Mouse (Mus musculus) embryonic stem cell, embryonic (primary cell): ENCODE measurements around the gene Gzmm.

Source experiments
- CTCF ChIA-PET, 4 experiments: fragments of 300-600 bp in 2 of 4; fragments of 350-600 bp in 2 of 4; sonication (Branson Sonifier 250); formaldehyde crosslinking; loops; one replicate each; lab custom pipeline; 2022; ENCODE audit warnings: inconsistent platforms in 2 of 4; lab: Charles Lee
- POLR2A ChIA-PET, 4 experiments: fragments of 300-600 bp in 2 of 4; fragments of 350-600 bp in 2 of 4; sonication (Branson Sonifier 250); formaldehyde crosslinking; loops; one replicate each; lab custom pipeline; 2022; ENCODE audit warnings: antibody characterized with exemption in 4 of 4, inconsistent platforms in 1 of 4; lab: Charles Lee

Gene Gzmm

GRCm38 (mm10) chr10:79688720-79689119 lies at the start of gene Gzmm:
Gene Gzmm, plus strand, starts transcription at chr10:79689020.
- CTCF ChIA-PET = interaction anchor here in 1 of 4 experiments (0.6 kb wide), 1 partner anchor 94 kb away, joined by 3 read pairs; no protein-coding TSS in a partner anchor
- POLR2A ChIA-PET = interaction anchor here in 3 of 4 experiments (0.8 to 19.9 kb wide), 12 partner anchors 9 to 77 kb away, joined by 3 to 367 read pairs (median 18); partner anchors contain the start of genes Bsg (in 2 of the 3), Madcam1 (in 2 of the 3) and Tpgs1 (in 2 of the 3)

- ChIA-PET CTCF (interaction anchor here (0.6 to 10.0 kb wide), 10 partner anchors 10 to 312 kb away, joined by 3 to 135 read pairs (median 6); partner anchors contain the start of genes Madcam1 (in 1 of the 4) and Tpgs1 (in 1 of the 4)), POLR2A (interaction anchor here in 3 of 4 experiments (0.5 to 3.3 kb wide), 10 partner anchors 9 to 522 kb away, joined by 3 to 17 read pairs (median 5); partner anchors contain the start of genes Mier2 (in 1 of the 3) and Shc2 (in 1 of the 3))
Measured at GRCm38 (mm10) chr10:79645711-79646110, 43.1 kb upstream of the Gzmm start, which contains the start of gene Odf3l2. Gene Odf3l2, minus strand, starts transcription at chr10:79645738.

- POLR2A ChIA-PET = interaction anchor here in 3 of 4 experiments (0.5 to 1.4 kb wide), 12 partner anchors 13 to 1219 kb away, joined by 3 to 6 read pairs (median 3); partner anchors contain the start of gene Madcam1 (in 1 of the 3)
- CTCF ChIA-PET = interaction anchor here (0.6 to 10.0 kb wide), 41 partner anchors 8 to 1323 kb away, joined by 3 to 135 read pairs (median 4); partner anchors contain the start of genes Madcam1 (in 2 of the 4), C2cd4c (in 1 of the 4), Mier2 (in 1 of the 4) and Tpgs1 (in 1 of the 4)
Measured at GRCm38 (mm10) chr10:79649070-79649751, 39.6 kb upstream of the Gzmm start.

- POLR2A ChIA-PET = interaction anchor here in 2 of 4 experiments (0.9 to 2.5 kb wide), 7 partner anchors 9 to 56 kb away, joined by 3 to 12 read pairs (median 4); partner anchors contain the start of genes C2cd4c (in 1 of the 2) and Madcam1 (in 1 of the 2)
- CTCF ChIA-PET = interaction anchor here (0.5 to 10.0 kb wide), 11 partner anchors 9 to 127 kb away, joined by 3 to 135 read pairs (median 6); partner anchors contain the start of genes C2cd4c (in 1 of the 4) and Madcam1 (in 1 of the 4)
Measured at GRCm38 (mm10) chr10:79652789-79653188, 36.0 kb upstream of the Gzmm start.

- ChIA-PET CTCF (interaction anchor here in 1 of 4 experiments (0.8 kb wide), 1 partner anchor 86 kb away, joined by 3 read pairs; no protein-coding TSS in a partner anchor), POLR2A (interaction anchor here in 2 of 4 experiments (0.6 to 1.2 kb wide), 3 partner anchors 19 to 721 kb away, joined by 3 read pairs; no protein-coding TSS in a partner anchor)
Measured at GRCm38 (mm10) chr10:79654946-79655395, 33.8 kb upstream of the Gzmm start.

GRCm38 (mm10) chr10:79658829-79659228 lies 30.0 kb upstream of the Gzmm start:
- CTCF ChIA-PET = interaction anchor here (0.6 to 1.2 kb wide), 21 partner anchors 9 to 1247 kb away, joined by 3 to 9 read pairs (median 3); partner anchors contain the start of genes Cdc34 (in 1 of the 4), Polrmt (in 1 of the 4) and Tpgs1 (in 1 of the 4)
- POLR2A ChIA-PET = interaction anchor here in 2 of 4 experiments (0.6 to 1.8 kb wide), 4 partner anchors 11 to 23 kb away, joined by 3 to 9 read pairs (median 3); no protein-coding TSS in a partner anchor

- ChIA-PET CTCF (interaction anchor here in 1 of 4 experiments (0.5 to 8.8 kb wide), 4 partner anchors 10 to 36 kb away, joined by 3 to 57 read pairs (median 3); partner anchors contain the start of gene Cdc34), POLR2A (interaction anchor here in 3 of 4 experiments (0.8 to 18.2 kb wide), 5 partner anchors 11 to 29 kb away, joined by 3 to 367 read pairs (median 9); partner anchors contain the start of genes Cdc34 (in 2 of the 3), Gzmm (in 1 of the 3) and Tpgs1 (in 1 of the 3))
Measured at GRCm38 (mm10) chr10:79660298-79660697, 28.5 kb upstream of the Gzmm start.

- CTCF ChIA-PET = interaction anchor here (0.6 to 8.8 kb wide), 29 partner anchors 8 to 668 kb away, joined by 3 to 57 read pairs (median 4); partner anchors contain the start of genes Bsg (in 1 of the 4), C2cd4c (in 1 of the 4), Cdc34 (in 1 of the 4) and Pcsk4 (in 1 of the 4)
- POLR2A ChIA-PET = interaction anchor here (0.6 to 18.2 kb wide), 27 partner anchors 9 to 246 kb away, joined by 3 to 367 read pairs (median 4); partner anchors contain the start of genes Cdc34 (in 3 of the 4), C2cd4c (in 2 of the 4), Gzmm (in 2 of the 4) and Bsg (in 1 of the 4)
Measured at GRCm38 (mm10) chr10:79661861-79662260, 27.0 kb upstream of the Gzmm start.

GRCm38 (mm10) chr10:79664131-79664665 lies 24.6 kb upstream of the Gzmm start, which contains the start of gene Madcam1:
Gene Madcam1, plus strand, starts transcription at chr10:79664559.
- ChIA-PET CTCF (interaction anchor here (0.6 to 8.8 kb wide), 48 partner anchors 8 to 883 kb away, joined by 3 to 57 read pairs (median 4); partner anchors contain the start of genes C2cd4c (in 2 of the 4), Bsg (in 1 of the 4), Cdc34 (in 1 of the 4) and Mum1 (in 1 of the 4)), POLR2A (interaction anchor here in 3 of 4 experiments (0.6 to 18.2 kb wide), 29 partner anchors 8 to 504 kb away, joined by 3 to 367 read pairs (median 4); partner anchors contain the start of genes C2cd4c (in 3 of the 3), Bsg (in 2 of the 3), Cdc34 (in 2 of the 3) and Gzmm (in 2 of the 3))

- ChIA-PET CTCF (interaction anchor here in 3 of 4 experiments (0.9 to 8.8 kb wide), 20 partner anchors 8 to 147 kb away, joined by 3 to 57 read pairs (median 4); partner anchors contain the start of gene Cdc34 (in 2 of the 3)), POLR2A (interaction anchor here (0.5 to 18.2 kb wide), 15 partner anchors 9 to 115 kb away, joined by 3 to 367 read pairs (median 4); partner anchors contain the start of genes Cdc34 (in 2 of the 4), Gzmm (in 2 of the 4), Bsg (in 1 of the 4) and C2cd4c (in 1 of the 4))
Measured at GRCm38 (mm10) chr10:79665051-79665450, 23.8 kb upstream of the Gzmm start.

GRCm38 (mm10) chr10:79666493-79666892 lies 22.3 kb upstream of the Gzmm start:
- ChIA-PET POLR2A (interaction anchor here in 3 of 4 experiments (0.6 to 18.2 kb wide), 10 partner anchors 9 to 91 kb away, joined by 3 to 367 read pairs (median 4); partner anchors contain the start of genes Cdc34 (in 3 of the 3), Gzmm (in 2 of the 3) and C2cd4c (in 1 of the 3)), CTCF (interaction anchor here (0.6 to 8.8 kb wide), 12 partner anchors 12 to 75 kb away, joined by 3 to 57 read pairs (median 4); partner anchors contain the start of genes Cdc34 (in 2 of the 4), Bsg (in 1 of the 4) and C2cd4c (in 1 of the 4))

- CTCF ChIA-PET = interaction anchor here in 3 of 4 experiments (0.8 to 8.8 kb wide), 7 partner anchors 9 to 73 kb away, joined by 3 to 57 read pairs (median 3); partner anchors contain the start of genes C2cd4c (in 1 of the 3) and Cdc34 (in 1 of the 3)
Measured at GRCm38 (mm10) chr10:79668076-79668475, 20.7 kb upstream of the Gzmm start.

GRCm38 (mm10) chr10:79668771-79669575 lies 19.8 kb upstream of the Gzmm start, which contains the start of gene Tpgs1:
Gene Tpgs1, plus strand, starts transcription at chr10:79669369.
- POLR2A ChIA-PET = interaction anchor here in 3 of 4 experiments (1.0 to 18.2 kb wide), 18 partner anchors 7 to 185 kb away, joined by 3 to 367 read pairs (median 6); partner anchors contain the start of genes Cdc34 (in 3 of the 3), Bsg (in 2 of the 3), Gzmm (in 2 of the 3) and C2cd4c (in 1 of the 3)

More at GRCm38 (mm10) chr10:79668076-79668475, 20.7 kb upstream of the Gzmm start:
- POLR2A ChIA-PET = interaction anchor here in 2 of 4 experiments (0.6 to 18.2 kb wide), 7 partner anchors 14 to 969 kb away, joined by 3 to 367 read pairs (median 4); partner anchors contain the start of genes Cdc34 (in 2 of the 2) and Gzmm (in 2 of the 2)

GRCm38 (mm10) chr10:79669576-79670057 lies 19.2 kb upstream of the Gzmm start:
- CTCF ChIA-PET = interaction anchor here (0.6 to 3.1 kb wide), 12 partner anchors 8 to 1291 kb away, joined by 3 to 14 read pairs (median 4); partner anchors contain the start of genes Cdc34 (in 1 of the 4) and Wdr18 (in 1 of the 4)
- POLR2A ChIA-PET = interaction anchor here in 3 of 4 experiments (0.9 to 18.2 kb wide), 28 partner anchors 8 to 241 kb away, joined by 3 to 367 read pairs (median 5); partner anchors contain the start of genes Cdc34 (in 3 of the 3), Bsg (in 2 of the 3), C2cd4c (in 2 of the 3) and Gzmm (in 2 of the 3)

More at GRCm38 (mm10) chr10:79668771-79669575, 19.8 kb upstream of the Gzmm start, which contains the start of gene Tpgs1:
- CTCF ChIA-PET = interaction anchor here (0.6 to 3.1 kb wide), 14 partner anchors 10 to 1292 kb away, joined by 3 to 14 read pairs (median 4); partner anchors contain the start of genes Cdc34 (in 1 of the 4) and Wdr18 (in 1 of the 4)
